Mouse (Mus musculus) frontal cortex, postnatal 25 days (tissue): ENCODE measurements around the gene Duoxa1.

Source experiments
- DNase-seq, 2 experiments: peaks; one replicate each; pipeline ENCODE4 v3.0.0; 2022; ENCODE audit warnings: low spot score in 2 of 2

Gene Duoxa1

GRCm38 (mm10) chr2:122298596-122299490 is 14.7 kb downstream of the Duoxa1 start, which contains the start of gene Duoxa2:
Gene Duoxa2 (plus strand): TSS chr2:122298900.
- DNase-seq = no peak

- DNase-seq = no peak
Measured at GRCm38 (mm10) chr2:122298096-122298499, 15.4 kb downstream of the Duoxa1 start, which contains the start of gene Duox2. Gene Duox2 (minus strand): TSS chr2:122298449.

- no peak for DNase-seq
Measured at GRCm38 (mm10) chr2:122297271-122298095, 16.0 kb downstream of the Duoxa1 start.

- DNase-seq = no peak
Measured at GRCm38 (mm10) chr2:122294916-122295315, 18.6 kb downstream of the Duoxa1 start.

- DNase-seq = no peak
Measured at GRCm38 (mm10) chr2:122286137-122286536, 27.4 kb downstream of the Duoxa1 start.

- DNase-seq = no peak
Measured at GRCm38 (mm10) chr2:122284091-122284490, 29.4 kb downstream of the Duoxa1 start.

GRCm38 (mm10) chr2:122278769-122279168 is 34.8 kb downstream of the Duoxa1 start:
- no peak for DNase-seq

- no peak for DNase-seq
Measured at GRCm38 (mm10) chr2:122266407-122267193, 46.9 kb downstream of the Duoxa1 start.

GRCm38 (mm10) chr2:122264690-122265089 is 48.8 kb downstream of the Duoxa1 start:
- DNase-seq = no peak

- no peak for DNase-seq
Measured at GRCm38 (mm10) chr2:122260729-122261128, 52.8 kb downstream of the Duoxa1 start.

- DNase-seq = peak in 1 of 2 experiments; percentile 19
Measured at GRCm38 (mm10) chr2:122255997-122256396, 57.5 kb downstream of the Duoxa1 start.
